ENCODE assay signal across 8 mouse cellular contexts in the genomic region with DNA sequence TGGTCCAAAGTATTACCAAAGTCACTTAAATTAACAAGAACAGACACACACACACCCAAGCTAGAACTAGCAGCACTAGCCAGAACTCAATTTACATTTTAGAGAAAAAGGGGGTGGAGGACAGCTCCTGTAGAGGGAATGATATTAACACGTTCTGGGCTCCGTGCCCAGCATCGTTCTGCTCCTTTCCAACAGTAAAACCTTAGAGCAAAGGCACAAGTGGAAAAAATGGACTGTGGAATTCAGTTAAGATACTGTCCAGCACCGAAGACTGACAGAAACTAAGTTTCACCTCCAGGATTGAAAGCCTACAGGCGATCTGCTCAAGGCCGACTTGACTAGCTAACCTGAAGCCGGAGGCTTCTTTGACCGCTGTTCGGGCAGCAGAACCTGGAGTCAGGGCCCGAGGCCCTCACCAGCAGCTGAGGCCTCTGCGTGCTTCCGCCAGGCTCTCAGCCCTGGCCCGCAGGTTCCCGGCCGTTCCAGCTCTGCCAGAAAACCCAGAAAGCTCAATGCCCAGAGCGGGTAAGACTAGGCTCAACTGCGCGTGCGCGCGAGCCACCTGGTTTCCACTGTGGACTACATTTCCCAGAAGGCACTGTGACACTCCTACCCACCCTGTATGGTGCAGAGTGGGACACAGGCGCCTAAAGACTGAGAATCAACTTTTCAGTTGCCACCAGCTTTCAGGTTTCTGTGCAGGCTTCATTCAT. TPM values are rescaled to one million over a fixed set of nuclear protein-coding genes. Genes with fewer than 3 reads are reported as not detected.
DNase-seq lines count a peak whose midpoint lies in the region; ATAC-seq lines count a peak whose summit lies in the region.

TSS of gene Zfp879 (minus strand) at position 530 of the 713 bp plus-strand sequence.

- WGBS in hindbrain, embryonic 14.5 days = 22% methylated on average over 22 of the region's 22 CpGs

- H3K4me3 ChIP-seq in hindbrain, embryonic 14.5 days (replicated peaks; ENCODE audit: low read length) = peak within 1 kb of the TSS; percentile 40

- H3K4me2 ChIP-seq in hindbrain, embryonic 14.5 days (replicated peaks) = peak within 1 kb of the TSS; percentile 74

- no peaks in the 10 kb centered on the region for H3K9me3 ChIP-seq in hindbrain, embryonic 14.5 days (ENCODE audit: control insufficient read depth, low read length)

- no peaks in the 10 kb centered on the region for H3K36me3 ChIP-seq in hindbrain, embryonic 14.5 days (replicated peaks; ENCODE audit: control insufficient read depth, insufficient read depth)

- peak within 1 kb of the TSS; percentile 78 for H3K27ac ChIP-seq in hindbrain, embryonic 14.5 days

- H3K9ac ChIP-seq in hindbrain, embryonic 14.5 days = peak within 1 kb of the TSS; percentile 74

- DNase-seq in R1 (ENCODE audit: low read depth, low spot score) = peak; percentile 93
- peak; percentile 97 to 99 for DNase-seq in cerebellum, postnatal 14 days
- peak; percentile 97 to 98 for DNase-seq in frontal cortex, postnatal 36 days (ENCODE audit: low spot score in 2 of 2)
- peak; percentile 96 for DNase-seq in hindbrain, embryonic 14.5 days (ENCODE audit: low spot score)
- peak; percentile 87 to 92 for DNase-seq in layer of hippocampus, postnatal 25 days (ENCODE audit: extremely low spot score in 1 of 2, low spot score in 1 of 2)
- DNase-seq in lung, postnatal 10 days = peak; percentile 91
- peak; percentile 94 for DNase-seq in retina, postnatal 1 day
- DNase-seq in thymus, postnatal 4 days = peak; percentile 94

- ATAC-seq in hindbrain, embryonic 14.5 days (ENCODE audit: low FRiP score) = peak; percentile 97

- H3K4me1 ChIP-seq in hindbrain, embryonic 14.5 days (replicated peaks; ENCODE audit: control insufficient read depth, insufficient read depth, low read length) = peaks cover 7% of the 10 kb centered on the region

- H3K27me3 ChIP-seq in hindbrain, embryonic 14.5 days (ENCODE audit: control insufficient read depth, insufficient read depth, low read length) = no peaks in the 10 kb centered on the region

RNA-seq across cellular contexts. Expression of gene Zfp879, which starts in this region (rescaled TPM):
- 1.7 TPM in 2 replicates for polyA plus RNA-seq in hindbrain, embryonic 14.5 days (2014; fragmentation: Nextera tagmentation; extraction: Ambion mirVana)
- total RNA-seq in layer of hippocampus, postnatal 25 days (2021) = 1 to 10 TPM; 3.0 to 3.4 TPM

Comparison
In these comparisons a context has a peak if more than half of its experiments do, and no peak if none do; other contexts are left out.
1. Peak in every context shown above with its lines: DNase-seq, ATAC-seq, H3K4me3 ChIP-seq and H3K27ac ChIP-seq.